Comparison of ENCODE assay signal across 9 mouse cellular contexts in genomic region chrX:106013217-106013616, GRCm38 (mm10). TPM values are rescaled to one million over a fixed set of nuclear protein-coding genes. Genes with fewer than 3 reads are reported as not detected.
DNase-seq lines count a peak whose midpoint lies in the region; ATAC-seq and TF ChIP-seq lines count a peak whose summit lies in the region.
"Had no signal": no experiment of that assay in that cellular context is flagged by ENCODE, and none has a peak within 500 bp of the region (broad histone marks: within the 10 kb centered on the region; RNA-seq: fewer than 3 reads in every experiment).

No protein-coding gene starts in this region.

- 8% methylated on average over 2 of the region's 2 CpGs for WGBS in liver, embryonic 13.5 days (ENCODE audit: insufficient replicate concordance)

- intact Hi-C loops in left cerebral cortex, adult 2 months (cut with DNase I) = loop anchor here (5.0 kb wide), 2 partner anchors 86 to 891 kb away; partner anchors contain the start of genes Atrx and Magee1
- intact Hi-C loops in heart, postnatal 14 days (cut with DNase I) = loop anchor here (2.0 to 10.0 kb wide), 2 partner anchors 86 to 178 kb away; no protein-coding TSS in a partner anchor

- no peak overlapping the region for H3K27ac ChIP-seq in left cerebral cortex, adult 2 months
- H3K27ac ChIP-seq in ES-E14 (ENCODE audit: insufficient read depth, low read depth, low read length, poor library complexity, severe bottlenecking) = no peak overlapping the region
- H3K27ac ChIP-seq in liver, embryonic 13.5 days = no peak overlapping the region
- H3K27ac ChIP-seq: midbrain, embryonic 12.5 days had no signal

- in situ Hi-C loops in ES-E14 (cut with MboI; ENCODE audit: low sequenced_read_pairs in 2 of 2, unreplicated experiment in 2 of 2) = no loop called here

- H3K9me3 ChIP-seq in ES-E14 (ENCODE audit: control insufficient read depth, insufficient read depth, low read depth, low read length) = no peaks in the 10 kb centered on the region
- no peaks in the 10 kb centered on the region for H3K9me3 ChIP-seq in liver, embryonic 13.5 days (replicated peaks)
- H3K9me3 ChIP-seq: midbrain, embryonic 12.5 days had no signal

- no peak overlapping the region for H3K9ac ChIP-seq in ES-E14 (ENCODE audit: insufficient read depth, low read depth, low read length, poor library complexity, severe bottlenecking)
- H3K9ac ChIP-seq in liver, embryonic 13.5 days = 0 out of 2 replicates have a peak overlapping the region, but pooled peaks have one; percentile 64
- H3K9ac ChIP-seq: midbrain, embryonic 12.5 days had no signal

- peak; percentile 23 to 31 for DNase-seq in left cerebral cortex, adult 2 months (ENCODE audit: extremely low spot score in 1 of 2, low spot score in 2 of 2)
- DNase-seq in left cerebral cortex, adult 11 months (ENCODE audit: low spot score) = no peak
- no peak for DNase-seq in ES-E14 (ENCODE audit: low read depth, low spot score)
- DNase-seq in c-Kit-positive CD71-positive TER-119-positive erythroid progenitor cells, embryonic 14.5 days (ENCODE audit: low spot score) = peak; percentile 53
- peak; percentile 40 to 64 for DNase-seq in heart, postnatal 14 days
- DNase-seq in liver, embryonic 13.5 days = peak; percentile 38
- peak; percentile 15 to 40 for DNase-seq in spleen, postnatal 14 days (ENCODE audit: low spot score in 2 of 2)
- DNase-seq in urinary bladder, adult 2 months (ENCODE audit: low spot score) = no peak

- peak; percentile 75 for TF ChIP-seq CTCF in left cerebral cortex, adult 2 months (IDR thresholded peaks at IDR 0.05)

- H3K4me2 ChIP-seq in liver, embryonic 13.5 days = no peak overlapping the region

- no peaks in the 10 kb centered on the region for H3K27me3 ChIP-seq in liver, embryonic 13.5 days
- H3K27me3 ChIP-seq: midbrain, embryonic 12.5 days had no signal

- H3K4me3 ChIP-seq in left cerebral cortex, adult 2 months = no peak overlapping the region
- H3K4me3 ChIP-seq in ES-E14 (ENCODE audit: insufficient read depth in 1 of 2, low read depth in 1 of 2, low read length in 2 of 2, poor library complexity in 1 of 2, severe bottlenecking in 1 of 2) = no peak overlapping the region; a peak in 2 of 4 replicates
- H3K4me3 ChIP-seq in liver, embryonic 13.5 days (replicated peaks) = no peak overlapping the region

- no peaks in the 10 kb centered on the region; a peak in 1 of 4 replicates for H3K4me1 ChIP-seq in ES-E14 (ENCODE audit: control insufficient read depth in 2 of 2, insufficient read depth in 2 of 2, low read length in 2 of 2, poor library complexity in 1 of 2)
- H3K4me1 ChIP-seq in liver, embryonic 13.5 days (replicated peaks) = peaks cover 30% of the 10 kb centered on the region
- H3K4me1 ChIP-seq: midbrain, embryonic 12.5 days had no signal

- no peak for ATAC-seq in liver, embryonic 13.5 days (ENCODE audit: low read depth)

- peaks cover 5% of the 10 kb centered on the region for H3K36me3 ChIP-seq in ES-E14 (ENCODE audit: control insufficient read depth, insufficient read depth, low read length, poor library complexity, severe bottlenecking)
- H3K36me3 ChIP-seq in liver, embryonic 13.5 days = no peaks in the 10 kb centered on the region
- H3K36me3 ChIP-seq: midbrain, embryonic 12.5 days had no signal

TF ChIP-seq in ES-E14, 5 proteins besides CTCF, POLR2A, EP300 and RAD21:
- TF ChIP-seq CHD2 (IDR thresholded peaks at IDR 0.05; ENCODE audit: low read depth, low read length) (no peak), ZNF384 (IDR thresholded peaks at IDR 0.05; ENCODE audit: low read depth, low read length) (peak; percentile 75; the same call in 1 of the 2 replicates)

RNA-seq across cellular contexts. Expression of gene Magt1, which starts 1.5 kb away (rescaled TPM):
- total RNA-seq in left cerebral cortex, adult 2 months (2021) = 10 to 100 TPM; 12.5 to 13.6 TPM
- total RNA-seq in ES-E14 (2012; rRNA removed) = 44.3 and 48.6 TPM in 2 replicates
- 10 to 100 TPM; 30.2 to 40.6 TPM for total RNA-seq in heart, postnatal 14 days (2021)
- polyA plus RNA-seq in liver, embryonic 13.5 days (2015; fragmentation: Nextera tagmentation; extraction: Ambion mirVana) = 30.9 and 41.9 TPM in 2 replicates
- polyA plus RNA-seq in urinary bladder, adult 2 months (2012; rRNA removed) = 18.6 and 20.4 TPM in 2 replicates

RNA-seq across cellular contexts. Expression of gene Cox7b, which starts 2.3 kb away (rescaled TPM):
- total RNA-seq in left cerebral cortex, adult 2 months (2021) = 100 to 1,000 TPM; 300 to 319 TPM
- 355 and 378 TPM in 2 replicates for total RNA-seq in ES-E14 (2012; rRNA removed)
- total RNA-seq in heart, postnatal 14 days (2021) = 1,000 to 10,000 TPM; 1,519 to 1,551 TPM
- 303 and 349 TPM in 2 replicates for polyA plus RNA-seq in liver, embryonic 13.5 days (2015; fragmentation: Nextera tagmentation; extraction: Ambion mirVana)
- polyA plus RNA-seq in urinary bladder, adult 2 months (2012; rRNA removed) = 213 and 279 TPM in 2 replicates

RNA-seq across cellular contexts. Expression of gene Atp7a, which starts 13.9 kb away (rescaled TPM):
- total RNA-seq in left cerebral cortex, adult 2 months (2021) = 1 to 10 TPM; 7.4 to 8.5 TPM
- 20.2 and 21.8 TPM in 2 replicates for total RNA-seq in ES-E14 (2012; rRNA removed)
- total RNA-seq in heart, postnatal 14 days (2021) = 10 to 100 TPM in 1 of 2 experiments, 1 to 10 TPM in 1; 9.0 to 10.5 TPM
- 6.7 and 8.5 TPM in 2 replicates for polyA plus RNA-seq in liver, embryonic 13.5 days (2015; fragmentation: Nextera tagmentation; extraction: Ambion mirVana)
- polyA plus RNA-seq in urinary bladder, adult 2 months (2012; rRNA removed) = 4.6 and 5.7 TPM in 2 replicates

Comparison
In these comparisons a context has a peak if more than half of its experiments do, and no peak if none do; other contexts are left out.
1. DNase-seq: peak in left cerebral cortex, adult 2 months (2 of 2), c-Kit-positive CD71-positive TER-119-positive erythroid progenitor cells, embryonic 14.5 days (single experiment), heart, postnatal 14 days (2 of 2), liver, embryonic 13.5 days (single experiment) and spleen, postnatal 14 days (2 of 2); none in left cerebral cortex, adult 11 months (single experiment), ES-E14 (single experiment) and urinary bladder, adult 2 months (single experiment).